Mouse (Mus musculus) R1 (cell line): ENCODE data around the gene Cdyl.
"Not testable (repeated sequence)": the region's sequence is repeated elsewhere in the genome, so short reads cannot be mapped to it uniquely, and the experiment has no call there.

Experiments used
- DNase-seq: peaks from one replicate; pipeline ENCODE4 v3.0.0-alpha.2; 2018; ENCODE audit warnings: low read depth, low spot score

Gene Cdyl

DNA sequence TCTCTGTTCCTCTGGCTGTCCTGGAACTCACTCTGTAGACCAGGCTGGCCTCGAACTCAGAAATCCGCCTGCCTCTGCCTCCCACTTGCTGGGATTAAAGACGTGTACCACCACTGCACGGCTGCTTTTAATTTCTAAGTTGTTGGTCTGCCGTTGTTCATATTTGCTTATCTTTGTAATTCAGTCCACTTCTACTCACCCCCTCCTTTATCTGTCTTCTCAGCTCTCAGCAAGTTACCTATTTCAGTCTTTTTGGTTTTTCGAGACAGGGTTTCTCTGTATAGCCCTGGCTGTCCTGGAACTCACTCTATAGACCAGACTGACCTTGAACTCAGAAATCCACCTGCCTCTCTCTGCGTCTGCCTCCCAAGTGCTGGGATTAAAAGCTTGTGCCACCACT lies 176.9 kb downstream of the Cdyl start:
- not testable (repeated sequence) for DNase-seq

DNA sequence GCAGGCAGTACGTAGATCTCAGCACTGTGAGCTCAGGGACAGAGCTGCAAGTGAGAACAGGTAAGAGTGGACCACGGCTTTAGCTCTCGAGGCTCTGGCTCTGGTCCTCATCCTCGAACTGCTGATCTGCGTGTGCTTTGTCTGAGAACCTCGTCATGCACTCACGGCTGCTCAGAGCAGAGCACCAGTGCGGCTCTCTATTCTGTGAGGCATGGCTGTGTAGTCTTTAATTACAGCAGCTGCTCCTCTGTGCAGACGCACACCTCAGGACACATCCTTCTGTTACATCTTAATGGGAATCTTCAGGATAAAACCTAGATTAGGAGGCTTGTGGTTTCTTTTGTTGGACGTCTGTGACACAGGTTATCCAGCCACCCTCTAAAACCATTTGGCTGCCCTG lies 180.5 kb downstream of the Cdyl start:
- no peak for DNase-seq

DNA sequence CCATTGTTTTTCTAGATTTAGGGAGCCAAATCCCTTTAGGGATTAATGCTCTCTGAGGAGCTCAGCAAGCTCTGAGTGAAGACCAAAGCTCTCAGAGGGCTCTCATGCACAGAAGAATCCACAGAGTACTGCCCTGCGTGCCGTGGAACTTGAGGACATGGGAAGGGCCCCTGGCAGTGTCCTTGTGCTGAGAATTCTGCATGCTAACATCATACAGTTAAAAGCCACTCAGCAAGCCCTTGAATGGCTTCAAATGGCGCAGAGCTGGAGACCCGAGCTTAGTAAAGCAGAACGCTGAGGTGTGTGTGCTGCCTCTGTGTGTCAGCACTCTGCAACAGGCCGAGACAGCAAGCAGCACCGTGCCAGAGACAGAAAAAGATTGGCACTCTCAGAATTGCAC lies 183.8 kb downstream of the Cdyl start:
- no peak for DNase-seq

DNA sequence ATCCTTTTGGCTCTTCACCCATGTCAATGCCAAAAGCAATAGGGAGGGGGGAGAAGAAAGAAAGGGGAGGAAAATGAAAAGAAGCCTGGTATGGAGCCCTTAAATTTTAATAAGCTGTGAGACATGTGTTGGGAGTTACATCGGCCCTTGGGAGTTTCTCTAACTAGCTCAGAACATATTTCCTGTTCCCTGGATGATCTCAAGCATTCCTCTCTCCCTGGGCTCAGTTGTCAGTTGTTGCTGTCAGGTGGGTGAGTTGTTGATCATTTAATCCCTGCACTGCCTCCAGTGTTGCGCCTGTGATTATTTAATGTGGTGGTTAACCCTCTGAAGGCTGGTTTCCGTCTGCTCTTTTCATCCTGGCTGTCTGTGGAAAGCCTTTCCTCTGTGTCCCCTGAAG lies 185.7 kb downstream of the Cdyl start:
- no peak for DNase-seq

DNA sequence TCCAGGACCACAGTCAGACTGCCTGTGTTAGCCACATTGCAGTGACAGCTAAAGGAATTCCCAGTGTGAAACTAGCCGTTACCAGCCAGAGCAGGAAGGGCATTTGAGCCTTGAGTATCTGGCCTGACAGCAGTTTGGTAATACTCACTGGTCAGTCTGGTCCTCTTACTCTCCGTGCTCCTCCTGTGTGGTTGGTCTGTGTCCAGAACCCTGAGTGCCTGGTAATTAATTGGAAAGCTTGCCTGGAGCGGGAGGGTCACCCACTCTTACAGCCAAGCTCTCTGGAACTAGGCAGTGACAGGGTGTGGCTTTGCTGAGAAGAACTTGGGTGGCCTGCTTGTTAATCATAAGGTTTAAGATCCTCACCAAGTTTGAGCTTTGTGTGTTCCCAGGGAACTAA lies 189.1 kb downstream of the Cdyl start:
- DNase-seq, result no peak

DNA sequence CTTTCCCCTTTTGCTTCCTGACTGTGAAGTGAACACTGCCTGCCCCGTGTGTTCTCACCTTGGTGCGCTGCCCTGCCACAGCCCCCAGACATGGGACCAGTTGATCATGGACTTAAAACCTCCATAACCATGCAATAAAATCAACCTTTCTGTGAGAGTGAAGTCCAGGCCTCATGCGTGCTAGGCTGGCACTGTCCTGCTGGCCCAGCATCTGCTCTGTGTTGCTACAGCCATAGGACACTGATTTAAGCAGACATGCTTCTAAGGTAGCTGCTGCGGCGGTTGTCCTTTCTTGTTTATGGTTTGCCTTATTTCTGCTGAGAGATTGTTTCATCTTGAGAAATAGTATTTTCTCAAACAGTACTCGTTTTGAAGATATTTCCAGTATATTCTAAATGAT lies 191.9 kb downstream of the Cdyl start:
- no peak for DNase-seq

DNA sequence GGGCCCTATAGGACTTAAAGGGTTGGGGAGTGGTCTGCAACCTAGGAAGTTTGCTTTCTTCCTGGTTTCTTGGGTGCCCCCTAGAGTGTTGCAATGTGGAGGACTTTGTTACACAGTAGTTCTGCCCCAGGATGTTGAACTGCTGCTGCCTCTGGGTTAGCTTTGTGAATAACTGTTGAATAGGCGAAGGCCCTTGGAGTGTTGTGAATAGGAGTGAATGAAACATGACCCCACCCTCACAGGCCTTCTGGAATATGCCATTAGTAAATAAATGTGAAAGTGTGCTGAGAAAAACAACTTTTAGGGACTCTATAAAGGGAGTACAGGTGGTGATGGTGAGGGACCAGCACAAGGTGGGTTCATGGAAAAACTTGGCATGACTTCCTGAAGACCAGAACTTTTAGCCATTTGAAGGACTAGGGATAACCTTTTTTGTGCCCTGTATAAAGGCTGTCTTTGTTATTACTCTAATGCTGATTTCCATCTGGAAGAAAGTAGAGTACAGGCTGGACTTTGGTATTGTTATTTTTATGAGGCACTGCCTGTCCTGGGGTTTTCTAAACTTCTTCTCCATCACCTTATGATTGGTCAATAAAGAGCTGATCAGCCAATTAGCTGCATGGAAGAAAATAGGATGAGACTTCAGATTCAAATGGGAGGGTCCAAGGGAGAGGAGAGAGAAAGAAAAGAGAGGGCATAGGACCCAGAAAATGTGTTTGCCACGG lies 193.4 kb downstream of the Cdyl start:
- peak; percentile 98 for DNase-seq

DNA sequence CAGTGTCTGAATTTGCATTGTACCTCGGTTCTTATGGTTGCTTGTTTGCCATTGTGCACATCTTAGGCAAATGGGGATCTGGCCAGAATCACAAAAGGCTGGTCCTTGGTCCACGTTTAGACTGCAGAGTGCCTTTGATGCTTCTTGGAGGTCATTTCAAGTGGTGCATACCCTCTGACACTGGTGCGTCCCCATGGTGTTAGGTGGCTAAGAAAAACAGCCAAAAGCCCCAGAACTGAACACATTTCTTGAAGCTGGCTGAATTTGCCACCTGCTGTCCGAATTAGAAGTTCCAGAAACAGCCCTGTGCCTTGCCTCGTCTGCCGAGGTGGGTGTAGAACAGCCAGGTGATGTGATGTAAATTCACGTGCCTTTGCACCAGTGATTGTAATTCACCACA lies 197.9 kb downstream of the Cdyl start:
- peak; percentile 59 for DNase-seq

DNA sequence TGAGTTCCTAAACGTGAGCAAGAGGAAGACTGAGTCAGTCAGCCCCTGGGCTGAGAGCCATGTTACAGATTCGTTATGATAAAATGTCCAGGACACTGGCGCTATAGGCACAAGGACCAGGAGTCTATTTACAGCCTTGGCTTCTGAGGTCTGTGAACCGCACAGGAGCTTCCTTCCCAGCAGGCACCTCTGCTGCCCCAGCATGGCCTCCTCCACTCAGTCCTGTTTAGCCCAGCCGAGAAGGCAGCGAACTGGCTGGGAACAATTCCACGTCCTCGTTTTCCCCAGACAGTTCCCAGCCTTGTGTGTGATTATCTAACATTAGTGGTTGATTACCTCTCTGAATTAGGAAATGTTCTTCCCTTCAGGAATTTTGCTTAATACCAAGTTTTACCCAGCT lies 201.3 kb downstream of the Cdyl start:
- no peak for DNase-seq

DNA sequence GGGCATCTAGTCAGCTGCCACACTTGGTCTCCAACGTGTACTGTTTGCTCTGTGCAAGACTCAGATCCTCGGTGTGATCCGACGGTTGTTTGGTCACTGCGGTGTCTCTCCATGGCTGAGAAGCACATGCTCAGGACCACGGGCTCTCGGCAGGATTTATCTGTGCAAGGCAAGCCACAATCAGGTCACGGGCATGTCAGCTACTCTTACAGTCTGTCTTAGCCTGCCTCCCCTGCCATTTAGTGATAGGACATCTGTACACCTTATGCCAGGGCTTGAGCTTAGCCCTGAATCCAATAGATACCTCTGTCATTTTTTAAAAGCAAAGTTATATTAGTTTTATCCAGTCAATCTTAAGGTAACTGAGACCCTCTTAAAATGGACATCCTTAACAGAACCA lies 211.0 kb downstream of the Cdyl start:
- DNase-seq, result no peak

DNA sequence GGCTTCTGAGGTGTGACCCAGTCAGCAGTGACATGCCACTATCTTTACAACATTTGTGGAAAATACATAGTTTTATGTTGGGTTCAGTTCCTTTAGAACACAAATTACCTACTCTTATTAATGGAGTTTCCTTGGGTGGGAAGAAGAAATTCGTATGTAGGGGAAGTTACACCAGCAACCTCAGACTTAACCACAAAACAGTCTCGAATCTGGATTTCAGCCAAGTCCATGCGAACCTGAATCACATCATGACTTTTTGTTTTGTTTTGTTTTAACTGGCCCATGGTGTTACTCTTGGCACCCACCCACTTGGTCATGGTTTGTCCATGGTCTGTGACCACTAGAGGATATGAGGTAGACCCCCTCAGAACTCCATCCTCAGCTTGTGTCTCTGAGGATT lies 211.5 kb downstream of the Cdyl start:
- no peak for DNase-seq

DNA sequence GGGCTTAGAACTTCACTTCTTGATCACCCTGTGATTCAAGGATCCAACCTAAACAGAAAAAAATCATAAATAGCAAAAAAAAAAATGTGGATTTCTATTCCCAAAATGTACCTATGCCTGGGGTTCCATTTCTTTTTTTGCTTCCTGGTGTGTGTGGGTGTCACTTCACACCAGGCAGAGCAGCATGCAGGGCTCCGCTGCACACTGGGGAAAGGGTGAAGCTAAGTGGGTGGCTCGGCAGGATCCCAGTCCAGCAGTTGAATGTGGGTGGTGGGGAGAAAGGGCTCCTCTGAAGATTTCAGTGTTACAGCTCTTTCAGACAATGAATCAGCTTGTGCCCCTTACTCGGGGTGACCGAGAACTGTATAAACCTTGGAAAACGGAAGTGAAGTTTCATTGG lies 215.8 kb downstream of the Cdyl start:
- no peak for DNase-seq

DNA sequence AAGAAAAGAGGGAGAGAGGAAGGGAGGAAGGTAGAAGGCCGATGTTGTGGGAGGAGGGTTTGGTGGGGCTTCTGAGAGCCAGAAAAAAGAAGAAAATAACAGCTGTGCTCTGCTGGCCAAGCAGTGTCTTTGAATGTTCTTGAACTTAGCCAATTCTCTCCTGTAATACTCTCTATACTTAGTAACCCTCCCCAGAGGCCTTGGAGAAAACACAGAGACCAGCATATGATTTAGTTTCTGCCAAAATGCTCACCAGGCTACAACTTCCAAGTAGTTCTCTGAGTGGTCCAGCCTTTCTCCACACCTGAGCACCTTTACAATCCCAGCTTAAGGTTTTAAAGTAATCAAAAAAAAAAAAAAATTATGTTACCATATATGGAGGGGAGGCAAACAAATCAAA lies 218.6 kb downstream of the Cdyl start:
- DNase-seq, result no peak

DNA sequence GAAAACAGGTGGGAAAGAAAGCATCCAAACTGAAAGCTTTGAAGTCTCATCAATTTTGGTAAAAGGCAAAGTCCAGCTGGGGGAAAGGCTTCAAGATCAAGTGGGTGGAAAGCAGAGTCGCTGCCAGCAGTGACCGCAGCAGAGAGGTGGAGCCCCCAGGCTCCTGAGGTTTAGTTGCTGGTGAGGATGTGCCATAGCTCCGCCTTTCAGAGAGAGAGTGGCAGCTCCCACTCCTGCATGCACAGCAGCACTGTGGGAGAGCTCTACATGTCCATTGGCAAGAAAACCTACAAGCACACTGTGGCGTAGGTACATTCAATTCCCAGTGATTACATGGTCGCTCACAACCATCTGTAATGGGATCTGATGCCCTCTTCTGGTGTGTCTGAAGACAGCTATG lies 219.4 kb downstream of the Cdyl start:
- DNase-seq, result no peak

DNA sequence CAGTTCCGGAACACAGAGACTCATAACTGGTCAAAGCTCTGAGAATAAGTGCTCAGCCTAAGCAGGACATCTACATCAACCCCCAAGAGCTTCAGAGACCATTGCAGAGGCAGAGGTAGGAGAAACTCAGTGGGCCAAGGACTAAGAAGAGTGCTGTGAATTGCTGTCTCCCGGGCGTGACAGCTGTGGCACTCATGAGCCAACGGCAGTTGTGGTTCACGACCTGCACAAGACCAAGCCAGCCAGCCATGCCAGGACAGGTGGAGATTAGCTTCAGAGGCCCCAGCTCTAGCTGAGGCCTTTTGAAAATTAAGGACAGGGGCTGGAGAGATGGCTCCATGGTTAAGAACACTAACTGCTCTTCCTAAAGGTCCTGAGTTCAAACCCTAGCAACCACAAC lies 219.9 kb downstream of the Cdyl start:
- DNase-seq, result no peak

DNA sequence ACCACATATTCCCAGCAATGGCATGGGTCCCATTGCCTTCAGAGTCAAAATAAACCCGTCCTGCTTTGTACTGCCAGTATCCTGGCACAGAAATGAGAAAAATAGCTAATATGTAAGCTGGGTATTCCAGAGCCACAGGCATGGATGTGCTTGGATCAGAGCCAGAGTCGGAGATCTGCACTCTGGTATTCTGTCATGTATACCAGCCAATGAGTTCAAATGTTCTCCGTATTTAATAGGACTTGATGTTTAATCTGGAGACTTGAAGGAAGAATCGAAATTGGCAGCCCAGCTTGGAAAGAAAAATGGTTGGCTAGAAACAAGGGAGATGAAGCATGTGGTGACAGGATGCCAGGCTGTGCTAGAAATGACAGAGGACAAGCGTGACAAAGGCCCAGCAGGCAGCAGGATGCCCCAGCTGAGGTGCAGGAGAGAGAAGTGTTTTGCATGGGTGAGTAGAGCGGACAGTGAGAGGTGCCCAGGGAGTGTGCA lies 221.0 kb downstream of the Cdyl start:
- no peak for DNase-seq

DNA sequence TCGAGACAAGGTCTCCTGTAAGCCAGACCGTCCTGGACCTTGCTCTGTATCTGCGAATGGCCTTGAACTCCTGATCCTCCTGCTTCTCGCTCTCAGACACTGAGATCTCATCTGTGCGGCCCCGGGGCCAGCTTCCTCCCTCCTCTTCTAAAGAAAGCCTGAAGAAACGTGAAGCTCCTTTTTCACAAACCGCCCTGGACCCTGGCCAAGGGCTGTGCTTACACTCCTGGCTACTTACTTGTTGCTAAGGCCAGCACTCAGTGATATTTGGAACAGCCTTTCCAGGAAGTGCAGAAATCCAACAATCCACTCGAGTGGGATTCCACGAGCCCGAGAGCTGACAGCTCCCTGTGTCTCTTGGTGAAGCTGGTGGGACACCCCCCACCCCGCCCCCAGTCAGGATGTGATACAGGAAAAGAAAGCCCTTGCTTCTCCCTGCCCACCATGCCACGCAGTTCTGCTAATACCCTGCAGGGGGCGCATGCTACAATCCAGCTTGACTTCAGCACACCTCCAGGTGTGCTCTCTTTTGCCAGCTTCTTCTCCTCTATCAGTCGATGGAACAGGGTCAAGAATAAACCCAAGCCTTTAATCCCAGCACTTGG lies 226.6 kb downstream of the Cdyl start:
- DNase-seq, result peak; percentile 74

DNA sequence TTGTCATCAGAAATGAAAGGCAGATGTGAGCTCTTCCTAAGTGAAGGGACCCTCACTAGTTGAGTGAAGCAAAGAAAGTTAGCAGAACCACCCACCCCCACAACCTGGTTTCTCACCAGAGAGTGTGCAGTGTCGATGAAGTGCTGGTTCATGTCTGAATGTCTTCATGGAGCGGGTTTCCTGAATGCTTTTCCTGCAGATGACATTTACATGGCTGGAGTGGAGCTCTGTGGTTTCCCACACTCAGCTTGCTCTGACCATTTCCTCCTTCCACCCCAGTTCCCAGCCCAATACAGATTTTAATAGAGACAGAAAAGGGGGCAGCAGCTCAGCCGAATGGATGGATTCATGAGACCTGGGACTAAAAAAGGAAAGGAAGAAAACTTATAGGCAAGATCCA lies 233.2 kb downstream of the Cdyl start:
- no peak for DNase-seq

DNA sequence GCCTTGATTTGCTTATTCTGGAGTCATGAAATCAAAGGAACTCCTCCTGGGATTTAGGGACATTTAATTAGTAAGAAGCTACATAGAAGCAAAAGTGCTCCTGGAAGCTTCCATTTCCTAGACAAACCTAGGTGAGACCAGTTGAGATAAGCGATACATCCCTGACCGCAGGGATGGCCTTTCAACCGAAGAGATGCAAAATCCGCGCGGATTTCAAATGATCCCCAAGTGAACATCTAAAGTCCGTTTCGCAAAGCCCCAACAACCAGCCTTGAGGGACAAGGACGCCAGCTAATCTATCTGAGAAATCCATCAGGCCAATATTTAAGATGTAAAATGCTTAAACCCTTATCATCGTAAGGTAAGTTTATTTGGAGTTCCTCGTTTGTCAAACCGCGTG lies 245.7 kb downstream of the Cdyl start:
- DNase-seq, result no peak

DNA sequence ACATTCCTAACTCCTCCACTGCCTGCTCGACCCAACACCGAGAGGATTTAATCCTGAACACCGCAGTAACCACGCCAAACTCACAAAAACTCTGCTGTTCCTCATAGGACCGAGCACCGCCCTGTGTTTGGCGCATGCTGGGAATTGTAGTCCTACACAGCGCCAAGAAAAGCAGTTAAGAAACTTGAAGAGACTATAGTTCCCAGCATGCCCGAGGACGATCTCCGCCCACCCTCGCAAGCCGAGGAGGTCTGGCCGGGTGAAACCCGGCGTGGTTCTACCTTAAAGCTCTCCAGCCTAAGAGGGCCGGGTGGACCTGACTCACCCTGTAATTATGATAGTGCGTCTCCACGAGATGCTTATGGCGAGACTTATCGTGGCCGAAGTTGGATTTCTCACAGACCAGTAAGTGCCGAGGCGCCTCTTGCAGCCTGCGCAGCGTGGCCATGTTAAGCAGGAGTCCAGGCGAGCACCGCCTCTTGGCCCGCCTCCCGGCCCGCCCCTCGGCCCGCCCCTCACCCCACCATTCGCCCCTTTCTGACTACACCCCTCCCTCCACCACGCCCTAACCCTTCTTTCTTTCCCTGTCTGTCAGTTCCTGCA lies 246.3 kb downstream of the Cdyl start, which contains the start of gene Rpp40:
Rpp40 (minus strand) TSS at position 481 of the 603 bp plus-strand sequence.
- DNase-seq, result peak; percentile 97

DNA sequence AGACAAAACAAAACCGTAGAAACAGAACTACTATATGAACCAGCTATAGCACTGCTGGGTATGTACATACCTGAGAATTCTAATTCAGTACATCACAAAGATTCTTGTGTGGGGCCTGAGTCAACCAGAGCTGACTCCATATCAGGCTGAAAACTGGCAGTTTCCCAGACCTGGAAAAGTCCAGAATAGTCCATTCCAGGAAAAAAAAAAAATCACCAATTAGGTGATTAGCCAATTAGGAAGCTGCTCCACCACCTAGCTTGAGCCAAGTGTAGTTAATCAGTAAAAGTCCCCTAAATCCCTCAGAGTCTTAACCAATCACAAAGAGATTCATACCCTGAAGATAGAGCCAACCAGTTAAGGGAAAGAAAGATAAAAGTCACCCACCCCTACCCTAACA lies 251.8 kb downstream of the Cdyl start:
- no peak for DNase-seq
